Mouse (Mus musculus) layer of hippocampus, adult 8-10 months (tissue): ENCODE measurements around the gene Mms22l. TPM values are rescaled to one million over a fixed set of nuclear protein-coding genes. Genes with fewer than 3 reads are reported as not detected.
"Not testable (repeated sequence)": the region's sequence is repeated elsewhere in the genome, so short reads cannot be mapped to it uniquely, and the experiment has no call there.

Source experiments
- DNase-seq, 2 experiments: peaks; one replicate each; pipeline ENCODE4 v3.0.0; 2022; ENCODE audit warnings: low spot score in 2 of 2
- total RNA-seq, 4 experiments: library from RNA; stranded (reverse); gene quantifications; 2 replicates each; pipeline ENCODE4 v1.2.4; 2022

The Mms22l gene
- total RNA-seq, 4 experiments from 2014 or later = 0.76 to 1.7 (median 1.3) TPM

DNA sequence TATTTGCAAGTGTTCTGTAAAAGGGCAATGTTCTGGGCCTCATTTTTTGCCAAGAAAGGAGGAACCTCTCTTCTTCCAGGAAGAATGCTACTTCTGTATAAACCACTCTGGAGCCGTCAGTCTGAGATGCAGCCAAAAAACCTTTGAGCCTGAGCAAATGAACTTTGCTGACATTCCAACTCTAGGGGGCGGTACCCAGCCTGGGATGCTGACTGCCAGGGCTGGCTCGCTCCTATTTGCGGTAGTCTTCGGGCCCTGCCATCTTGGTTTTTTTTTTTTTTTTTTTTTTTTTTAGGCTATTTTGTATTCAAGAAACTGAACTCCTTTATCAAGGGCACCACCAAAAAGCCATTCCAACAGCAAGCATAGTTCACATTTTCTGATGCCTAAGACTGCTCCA, 124.2 kb downstream of the Mms22l start:
- no peak for DNase-seq

DNA sequence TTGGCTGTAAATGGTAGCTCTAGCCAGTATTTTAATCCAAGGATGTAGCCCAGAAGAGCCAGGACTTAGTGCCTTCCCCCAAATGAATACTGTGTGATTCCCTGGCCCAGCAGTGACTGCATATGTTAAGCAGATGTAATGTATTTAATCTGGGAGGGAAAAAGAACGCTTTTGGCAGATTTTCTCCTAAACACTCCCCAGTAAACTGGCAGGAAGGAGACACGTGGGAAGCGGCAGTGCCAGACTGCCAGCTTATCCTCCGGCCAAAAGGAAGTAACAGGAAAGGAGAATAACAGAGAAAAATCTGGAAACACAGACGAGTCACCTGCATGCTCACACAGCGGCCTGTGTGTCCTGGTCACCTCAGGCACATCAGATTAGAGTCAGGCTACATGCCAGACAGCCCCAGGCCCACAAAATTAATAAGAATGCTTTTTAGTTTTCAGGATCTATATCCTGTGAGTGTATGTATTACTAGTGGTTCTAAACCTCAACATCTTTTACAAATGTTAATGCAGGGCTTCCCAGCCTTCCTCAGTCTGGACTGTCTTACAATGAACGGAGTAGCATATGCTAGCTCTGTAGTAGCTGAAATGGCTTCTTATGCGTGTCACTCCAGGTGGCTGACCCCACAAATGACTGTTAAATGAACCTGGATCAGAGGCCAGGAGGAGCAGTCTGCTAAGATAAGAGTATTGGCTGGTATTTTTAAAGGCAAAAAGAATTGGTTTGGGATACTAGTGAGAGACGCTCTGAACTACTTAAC, 125.4 kb downstream of the Mms22l start:
- peak; percentile 46 to 50 for DNase-seq

DNA sequence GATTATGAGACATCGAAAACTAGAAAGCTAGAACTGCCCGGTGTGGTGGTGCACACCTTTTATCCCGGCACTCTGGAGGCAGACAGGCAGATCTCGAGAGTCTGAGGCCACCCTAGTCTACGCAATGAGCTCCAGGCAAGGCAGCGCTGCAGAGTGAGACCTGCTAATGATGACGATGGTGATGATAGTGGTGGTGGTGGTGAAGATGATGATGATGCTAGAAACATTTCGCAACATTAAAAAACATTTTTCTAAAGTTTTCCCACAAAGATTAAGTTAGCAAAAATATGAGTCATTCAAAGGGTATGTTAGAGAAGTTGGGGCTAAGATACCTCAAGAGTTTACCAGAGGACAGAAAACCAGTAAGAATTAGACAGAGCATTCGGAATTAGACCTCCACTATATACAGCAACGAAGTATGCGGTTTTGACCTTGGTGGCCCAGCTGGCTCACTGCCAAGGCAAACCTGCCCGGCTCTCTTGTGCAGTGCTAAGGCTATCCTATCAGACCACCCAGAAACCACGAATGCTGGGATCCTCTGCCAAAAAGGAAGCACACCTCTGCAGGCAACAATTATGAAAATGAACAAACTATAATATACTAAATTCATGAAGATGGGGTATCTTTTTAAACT, 129.8 kb downstream of the Mms22l start:
- no peak for DNase-seq

DNA sequence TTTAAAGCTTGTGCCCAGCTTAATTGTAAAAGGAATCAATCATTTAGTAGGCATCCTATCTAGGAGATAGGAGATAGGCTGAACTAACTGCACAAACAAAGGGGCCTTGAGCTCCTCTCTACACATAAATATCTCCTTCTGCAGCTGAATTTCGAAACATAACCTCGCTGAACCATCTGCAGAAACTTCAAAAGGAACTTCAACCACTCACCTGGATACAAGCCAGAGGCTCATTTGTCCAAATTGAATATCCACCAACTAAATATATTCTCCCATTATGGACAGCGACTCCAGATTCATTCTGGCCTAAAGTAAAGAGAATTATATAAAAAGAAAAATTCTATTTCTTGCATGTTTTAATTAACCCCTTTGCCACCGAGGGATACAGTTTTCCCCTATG, 130.4 kb downstream of the Mms22l start:
- no peak for DNase-seq

DNA sequence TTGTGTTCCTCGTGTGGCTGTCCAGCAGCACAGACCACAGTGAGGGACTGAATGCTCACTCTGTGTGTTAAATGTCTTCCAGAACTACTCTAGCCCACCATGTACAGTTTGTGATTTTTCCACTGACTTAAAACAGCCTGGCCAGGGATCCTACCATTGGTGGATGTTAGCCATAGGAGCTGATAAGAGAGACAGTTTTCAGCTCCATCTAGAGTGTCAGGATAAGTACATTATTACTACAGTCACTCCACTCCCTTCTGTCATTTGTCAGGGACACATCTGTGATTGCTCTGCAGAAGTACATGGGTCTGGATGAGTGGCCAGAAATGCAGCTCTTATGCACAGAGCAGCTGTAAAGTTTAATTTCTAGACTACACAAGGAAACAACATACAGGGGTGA, 131.6 kb downstream of the Mms22l start:
- DNase-seq = no peak

DNA sequence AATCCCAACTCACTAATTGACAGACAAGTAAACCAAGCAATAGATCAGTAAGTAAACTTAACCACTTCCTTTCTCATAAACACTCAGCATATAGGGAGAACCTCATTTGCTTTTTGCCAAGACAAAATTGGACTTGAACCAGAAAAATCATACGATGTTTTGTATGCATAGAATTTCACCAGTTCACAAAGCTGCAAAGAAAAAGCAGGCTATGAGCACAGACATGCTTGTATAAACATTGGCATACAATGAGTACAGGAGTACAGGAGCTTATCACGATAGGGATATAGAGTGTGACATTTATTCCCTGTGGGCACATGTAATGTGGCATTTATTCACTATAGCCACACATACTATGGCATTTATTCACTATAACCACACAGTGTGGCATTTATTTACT, 134.2 kb downstream of the Mms22l start:
- no peak for DNase-seq

DNA sequence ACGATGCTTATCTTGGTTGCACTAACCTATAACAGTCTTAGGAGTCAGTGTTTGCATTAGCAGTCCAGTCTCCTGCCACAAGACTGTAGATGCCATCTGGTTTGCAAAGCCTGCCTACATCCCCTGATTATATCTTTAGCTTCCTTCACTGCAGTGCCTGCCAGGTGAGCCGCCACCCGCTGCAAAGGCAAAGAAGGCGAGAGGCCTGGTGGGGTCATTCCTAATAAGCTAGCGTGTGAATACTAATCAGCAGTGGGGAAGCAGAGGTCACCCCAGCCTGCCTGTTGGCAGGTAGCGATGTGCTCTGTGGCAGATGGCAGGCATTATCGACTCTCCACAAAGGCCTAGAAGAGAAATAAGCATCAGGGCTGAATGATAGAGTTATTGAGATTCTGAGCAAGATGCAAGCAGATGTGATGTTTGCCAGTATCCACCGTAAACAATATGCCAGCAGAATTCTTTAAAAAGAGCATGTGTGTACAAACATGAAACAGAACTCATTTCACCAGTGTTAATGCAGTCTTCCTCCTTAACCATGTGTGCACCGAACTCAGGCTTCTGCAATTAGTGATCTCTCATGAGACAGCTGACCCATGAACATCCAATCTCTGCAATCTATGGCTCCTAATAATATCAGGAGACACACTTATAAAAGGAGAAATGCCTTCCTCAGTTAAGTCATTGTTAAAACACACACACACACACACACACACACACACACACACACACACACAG, 135.1 kb downstream of the Mms22l start:
- no peak for DNase-seq

DNA sequence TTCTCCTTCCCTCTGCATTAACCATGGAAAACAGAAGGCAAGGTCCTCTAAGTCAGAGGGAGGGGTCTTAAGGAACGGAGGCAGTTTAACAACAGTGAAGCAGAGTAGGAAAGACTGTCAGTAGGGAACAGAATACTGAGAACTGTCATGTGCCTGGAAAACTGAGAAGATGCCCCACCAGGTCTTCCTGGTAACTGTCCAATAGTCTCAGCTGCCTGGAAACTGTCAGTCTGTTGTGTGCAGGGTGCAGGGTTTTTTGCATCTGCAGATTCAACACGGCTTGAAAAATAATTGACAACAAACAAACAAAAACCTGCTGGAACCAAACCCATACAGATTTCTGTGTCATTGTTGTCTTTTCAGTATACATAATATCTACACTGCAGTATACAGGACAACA, 146.1 kb downstream of the Mms22l start:
- DNase-seq = no peak

DNA sequence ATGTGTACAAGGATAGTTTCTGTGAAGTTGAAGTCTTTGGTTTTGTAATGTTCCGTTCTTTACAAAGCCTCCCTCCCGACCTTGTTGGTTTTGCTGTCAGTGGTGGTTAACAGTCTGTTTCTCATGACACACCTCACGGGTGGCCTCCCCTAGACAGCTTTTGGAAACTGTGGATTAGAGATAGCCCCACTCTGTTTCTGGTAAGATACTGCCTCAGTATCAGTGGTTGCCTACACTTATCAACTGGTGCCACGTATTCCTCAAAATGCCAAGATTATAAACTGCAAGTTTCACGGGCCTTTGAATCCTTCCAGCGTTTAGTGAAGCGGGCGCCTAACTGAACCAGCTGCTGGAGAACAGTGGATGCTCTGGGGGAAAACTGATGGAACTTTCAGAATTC, 148.5 kb downstream of the Mms22l start:
- not testable (repeated sequence) for DNase-seq
